Mouse (Mus musculus) brain, embryonic 14.5 days (tissue): ENCODE measurements around the gene Borcs5.

Experiments used
- CTCF ChIP-seq: fragments of 200-500 bp; IDR thresholded peaks from 2 replicates; pipeline ENCODE4 v1.5.1; 2012; ENCODE audit warnings: inconsistent platforms, mild to moderate bottlenecking, moderate library complexity, borderline replicate concordance; ENCODE audit not compliant: insufficient read depth, insufficient read length; ENCODE audit errors: extremely low read depth
- POLR2A ChIP-seq: fragments of 200-500 bp; IDR thresholded peaks from 2 replicates; pipeline ENCODE4 v1.6.1; 2012; ENCODE audit warnings: mild to moderate bottlenecking, inconsistent platforms, borderline replicate concordance; ENCODE audit not compliant: poor library complexity, insufficient read depth, insufficient read length, severe bottlenecking; ENCODE audit errors: extremely low read depth

GRCm38 (mm10) chr6:134610380-134610779, 28.9 kb upstream of the Borcs5 start:
- TF ChIP-seq POLR2A (no peak), CTCF (no peak)
